Mouse (Mus musculus) lung, embryonic 15.5 days (tissue): ENCODE data around the gene Pla1a. TPM values are rescaled to one million over a fixed set of nuclear protein-coding genes. Genes with fewer than 3 reads are reported as not detected.

Experiments used
- ATAC-seq: fragments of 200-750 bp; cut with Nextera tagmentation; 2 replicates; pipeline ENCODE4 v1.8.0; 2017; ENCODE audit warnings: moderate number of reproducible peaks, borderline replicate concordance; ENCODE audit not compliant: low FRiP score, low TSS enrichment; ENCODE audit errors: extremely low read depth
- H3K27ac ChIP-seq: fragments of 300-500 bp; sonication (generic); 2 replicates; pipeline ENCODE4 v1.5.1; 2015; ENCODE audit warnings: moderate library complexity, mild to moderate bottlenecking, inconsistent platforms
- H3K27me3 ChIP-seq: fragments of 300-500 bp; sonication (generic); 2 replicates; pipeline ENCODE4 v1.6.1; 2015; ENCODE audit warnings: inconsistent platforms
- H3K36me3 ChIP-seq: fragments of 300-500 bp; sonication (generic); 2 replicates; pipeline ENCODE4 v1.6.1; 2015; ENCODE audit warnings: inconsistent platforms
- H3K4me1 ChIP-seq: fragments of 300-500 bp; sonication (generic); 2 replicates; pipeline ENCODE4 v1.6.1; 2015; ENCODE audit warnings: inconsistent platforms
- H3K4me2 ChIP-seq: fragments of 300-500 bp; sonication (generic); 2 replicates; pipeline ENCODE4 v1.6.1; 2015; ENCODE audit warnings: inconsistent platforms, mild to moderate bottlenecking, moderate library complexity
- H3K4me3 ChIP-seq: fragments of 300-500 bp; sonication (generic); 2 replicates; pipeline ENCODE4 v1.5.1; 2015; ENCODE audit warnings: mild to moderate bottlenecking, inconsistent platforms
- H3K9ac ChIP-seq: fragments of 300-500 bp; sonication (generic); 2 replicates; pipeline ENCODE4 v1.6.1; 2015; ENCODE audit warnings: inconsistent platforms
- H3K9me3 ChIP-seq: fragments of 300-500 bp; sonication (generic); 2 replicates; pipeline ENCODE4 v1.6.1; 2016; ENCODE audit warnings: inconsistent platforms
- WGBS: fragments of 180-500 bp; shearing (Covaris S2); methylation state at CpG from one replicate; pipeline ENCODE4 v1.1.7; 2015; 5-methylcytosine and 5-hydroxymethylcytosine counted together
- polyA plus RNA-seq: library from polyadenylated mRNA; unstranded; fragments of >200 nt; fragmentation: Nextera tagmentation; extraction: Ambion mirVana; gene quantifications from 2 replicates; pipeline ENCODE4 v1.2.1, GENCODE M21; 2015

Pla1a gene
- polyA plus RNA-seq, 1 experiment from 2014 or later: 0.66 TPM

GRCm38 (mm10) chr16:38394191-38394618 is 38.7 kb downstream of the Pla1a start:
- Histone ChIP-seq H3K4me2 (no peak overlapping the region), H3K4me1 (peaks cover 10% of the 10 kb centered on the region), H3K27me3 (no peaks in the 10 kb centered on the region), H3K9me3 (no peaks in the 10 kb centered on the region), H3K4me3 (no peak overlapping the region), H3K27ac (no peak overlapping the region), H3K9ac (no peak overlapping the region), H3K36me3 (no peaks in the 10 kb centered on the region)
- ATAC-seq: no peak
- 90% methylated on average over 8 of the region's 8 CpGs for WGBS

GRCm38 (mm10) chr16:38392126-38392894 is 40.6 kb downstream of the Pla1a start:
- Histone ChIP-seq H3K4me3 (no peak overlapping the region), H3K9ac (no peak overlapping the region), H3K36me3 (no peaks in the 10 kb centered on the region), H3K4me1 (peaks cover 8% of the 10 kb centered on the region), H3K4me2 (no peak overlapping the region; the same call in 1 of the 2 replicates), H3K27ac (no peak overlapping the region), H3K9me3 (no peaks in the 10 kb centered on the region), H3K27me3 (no peaks in the 10 kb centered on the region)
- WGBS: 67% methylated on average over 23 of the region's 23 CpGs
- no peak for ATAC-seq

DNA sequence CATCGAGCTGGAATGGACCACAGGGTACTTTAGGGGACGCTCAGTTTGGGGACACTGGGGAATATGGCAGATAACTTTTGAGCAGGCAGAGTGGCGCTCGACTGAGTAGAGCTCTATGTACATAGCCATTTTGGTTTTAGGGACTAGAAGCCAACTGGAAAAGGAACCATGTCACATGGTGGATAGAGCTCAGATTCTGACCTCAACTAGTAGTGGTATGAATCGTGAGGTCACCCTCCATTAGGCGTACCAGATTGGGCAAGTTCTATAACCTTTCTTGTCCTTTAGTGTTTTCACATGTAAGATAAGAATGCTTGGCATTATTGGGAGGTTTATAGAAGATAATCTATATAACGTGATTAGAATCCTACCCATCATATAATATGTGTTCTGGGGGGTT is 42.6 kb downstream of the Pla1a start:
- H3K27me3 ChIP-seq: no peaks in the 10 kb centered on the region
- no peak overlapping the region for H3K27ac ChIP-seq
- no peak overlapping the region for H3K4me2 ChIP-seq
- WGBS: 77% methylated on average over 7 of the region's 7 CpGs
- no peak overlapping the region for H3K4me3 ChIP-seq
- ATAC-seq: no peak
- no peak overlapping the region for H3K9ac ChIP-seq
- H3K9me3 ChIP-seq: no peaks in the 10 kb centered on the region
- H3K36me3 ChIP-seq: no peaks in the 10 kb centered on the region
- H3K4me1 ChIP-seq: no peaks in the 10 kb centered on the region

GRCm38 (mm10) chr16:38389284-38389893 is 43.6 kb downstream of the Pla1a start:
- Histone ChIP-seq H3K36me3 (no peaks in the 10 kb centered on the region), H3K4me1 (no peaks in the 10 kb centered on the region), H3K4me2 (no peak overlapping the region), H3K27ac (no peak overlapping the region), H3K9me3 (no peaks in the 10 kb centered on the region), H3K9ac (no peak overlapping the region), H3K27me3 (no peaks in the 10 kb centered on the region), H3K4me3 (no peak overlapping the region)
- 73% methylated on average over 8 of the region's 8 CpGs for WGBS
- ATAC-seq: no peak

GRCm38 (mm10) chr16:38388757-38389156 is 44.2 kb downstream of the Pla1a start:
- Histone ChIP-seq H3K9ac (no peak overlapping the region), H3K27ac (no peak overlapping the region), H3K9me3 (no peaks in the 10 kb centered on the region), H3K36me3 (no peaks in the 10 kb centered on the region), H3K4me1 (no peaks in the 10 kb centered on the region), H3K4me3 (no peak overlapping the region), H3K4me2 (no peak overlapping the region), H3K27me3 (no peaks in the 10 kb centered on the region)
- no peak for ATAC-seq
- WGBS: 62% methylated on average over 6 of the region's 6 CpGs

GRCm38 (mm10) chr16:38387389-38387788 is 45.6 kb downstream of the Pla1a start:
- H3K27ac ChIP-seq: no peak overlapping the region

DNA sequence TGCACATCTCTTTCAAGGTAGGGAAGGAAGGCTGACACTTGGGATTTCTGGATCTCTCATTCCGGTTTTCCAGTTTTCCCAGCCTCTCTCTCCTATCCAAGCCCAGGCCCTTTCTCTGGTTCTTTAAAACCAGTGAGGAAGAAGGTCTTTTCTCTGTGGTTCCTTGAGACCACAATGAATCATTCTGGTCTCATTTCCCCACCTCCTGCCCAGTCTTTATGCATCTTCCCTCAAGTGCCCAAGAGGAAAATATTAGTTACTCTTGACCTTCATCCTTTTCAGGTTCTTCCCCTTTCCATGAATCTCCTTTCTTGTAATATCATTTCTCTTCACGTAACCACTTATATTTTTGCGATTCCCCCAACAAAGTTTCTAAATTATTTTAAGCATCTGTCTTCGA is 47.2 kb downstream of the Pla1a start:
- Histone ChIP-seq H3K9ac (no peak overlapping the region), H3K4me1 (no peaks in the 10 kb centered on the region), H3K4me2 (no peak overlapping the region), H3K27me3 (no peaks in the 10 kb centered on the region), H3K27ac (no peak overlapping the region), H3K36me3 (no peaks in the 10 kb centered on the region), H3K4me3 (no peak overlapping the region), H3K9me3 (no peaks in the 10 kb centered on the region)
- no peak for ATAC-seq
- WGBS: 90% methylated on average over 4 of the region's 4 CpGs

More at GRCm38 (mm10) chr16:38387389-38387788, 45.6 kb downstream of the Pla1a start:
- no peak overlapping the region for H3K4me2 ChIP-seq
- no peak overlapping the region for H3K4me3 ChIP-seq
- H3K4me1 ChIP-seq: no peaks in the 10 kb centered on the region
- WGBS: 76% methylated on average over 6 of the region's 6 CpGs
- H3K36me3 ChIP-seq: no peaks in the 10 kb centered on the region
- no peaks in the 10 kb centered on the region for H3K27me3 ChIP-seq
- no peak for ATAC-seq
- H3K9ac ChIP-seq: no peak overlapping the region
- H3K9me3 ChIP-seq: no peaks in the 10 kb centered on the region

DNA sequence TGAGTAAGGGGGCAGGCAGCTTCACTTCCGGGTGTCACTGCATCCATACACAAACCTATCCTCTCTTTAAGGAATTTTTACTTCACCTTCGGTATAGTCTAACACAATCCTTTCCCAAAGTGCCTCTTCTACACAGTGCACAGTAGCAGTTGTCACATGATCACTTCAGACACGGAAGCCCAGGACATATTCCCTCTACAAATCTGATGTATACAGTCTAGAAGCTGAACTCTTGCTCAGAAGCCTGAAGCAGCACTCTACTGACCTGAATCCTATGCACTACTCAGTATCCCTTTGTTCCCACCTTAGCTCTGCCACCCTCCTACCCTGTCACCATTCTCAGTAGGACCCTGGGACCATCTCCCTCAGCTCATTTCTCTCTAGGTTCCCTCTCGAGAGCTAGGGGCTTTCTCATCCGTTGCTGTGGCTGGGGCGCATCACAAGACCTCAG is 47.7 kb downstream of the Pla1a start:
- H3K27ac ChIP-seq: no peak overlapping the region
- H3K27me3 ChIP-seq: no peaks in the 10 kb centered on the region
- 79% methylated on average over 6 of the region's 6 CpGs for WGBS

GRCm38 (mm10) chr16:38383683-38384082 is 49.3 kb downstream of the Pla1a start:
- WGBS: 82% methylated on average over 2 of the region's 2 CpGs
- Histone ChIP-seq H3K4me1 (no peaks in the 10 kb centered on the region), H3K27ac (no peak overlapping the region), H3K27me3 (no peaks in the 10 kb centered on the region), H3K9ac (no peak overlapping the region), H3K4me2 (no peak overlapping the region), H3K9me3 (no peaks in the 10 kb centered on the region), H3K36me3 (no peaks in the 10 kb centered on the region), H3K4me3 (no peak overlapping the region)
- no peak for ATAC-seq

More for the DNA sequence above, 47.7 kb downstream of the Pla1a start:
- ATAC-seq: no peak
- H3K4me3 ChIP-seq: no peak overlapping the region
- no peak overlapping the region for H3K4me2 ChIP-seq
- no peaks in the 10 kb centered on the region for H3K4me1 ChIP-seq
- H3K9me3 ChIP-seq: no peaks in the 10 kb centered on the region
- no peaks in the 10 kb centered on the region for H3K36me3 ChIP-seq
- H3K9ac ChIP-seq: no peak overlapping the region

DNA sequence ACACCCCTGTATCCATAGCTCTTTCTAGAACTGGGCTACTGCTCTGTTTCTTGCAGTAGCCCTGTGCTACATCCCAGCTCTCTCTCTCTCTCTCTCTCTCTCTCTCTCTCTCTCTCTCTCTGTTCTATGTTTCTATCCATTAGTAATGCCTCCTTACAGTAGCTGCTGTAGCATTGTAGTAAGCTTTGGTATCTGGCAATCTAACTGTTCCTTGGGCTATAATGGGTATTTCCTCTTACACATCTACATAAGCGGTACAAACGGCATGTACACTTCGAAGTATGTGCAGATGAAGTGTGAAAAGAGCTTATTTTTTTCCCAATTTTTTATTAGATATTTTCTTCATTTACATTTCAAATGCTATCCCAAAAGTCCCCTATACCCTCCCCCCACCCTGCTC is 53.0 kb downstream of the Pla1a start:
- H3K36me3 ChIP-seq: no peaks in the 10 kb centered on the region
- 0 out of 2 replicates have a peak, but pooled peaks cover 7% of the 10 kb centered on the region for H3K4me1 ChIP-seq
- H3K27me3 ChIP-seq: no peaks in the 10 kb centered on the region
- H3K4me2 ChIP-seq: no peak overlapping the region
- H3K9ac ChIP-seq: no peak overlapping the region
- H3K4me3 ChIP-seq: no peak overlapping the region
- H3K27ac ChIP-seq: no peak overlapping the region
- 81% methylated on average over 3 of the region's 3 CpGs for WGBS
- no peak for ATAC-seq
- no peaks in the 10 kb centered on the region for H3K9me3 ChIP-seq

- ATAC-seq: no peak
- H3K4me1 ChIP-seq: 0 out of 2 replicates have a peak, but pooled peaks cover 7% of the 10 kb centered on the region
- H3K27me3 ChIP-seq: no peaks in the 10 kb centered on the region
- WGBS: 40% methylated on average over 3 of the region's 3 CpGs
- no peak overlapping the region for H3K9ac ChIP-seq
- no peaks in the 10 kb centered on the region for H3K36me3 ChIP-seq
- H3K9me3 ChIP-seq: no peaks in the 10 kb centered on the region
- H3K27ac ChIP-seq: no peak overlapping the region
- no peak overlapping the region for H3K4me3 ChIP-seq
- no peak overlapping the region for H3K4me2 ChIP-seq
Observed at GRCm38 (mm10) chr16:38379493-38379892, 53.5 kb downstream of the Pla1a start.

GRCm38 (mm10) chr16:38379088-38379487 is 53.9 kb downstream of the Pla1a start:
- no peaks in the 10 kb centered on the region for H3K27me3 ChIP-seq
- no peak overlapping the region for H3K4me2 ChIP-seq
- 20% methylated on average over 6 of the region's 6 CpGs for WGBS
- ATAC-seq: no peak
- no peak overlapping the region for H3K9ac ChIP-seq
- no peak overlapping the region for H3K27ac ChIP-seq
- H3K4me3 ChIP-seq: no peak overlapping the region
- no peaks in the 10 kb centered on the region for H3K36me3 ChIP-seq
- H3K9me3 ChIP-seq: no peaks in the 10 kb centered on the region
- H3K4me1 ChIP-seq: 0 out of 2 replicates have a peak, but pooled peaks cover 7% of the 10 kb centered on the region
